In genomic region chr2:23068894-23069744, GRCm38 (mm10) we compare ENCODE assay signal across 8 mouse cellular contexts. TPM values are rescaled to one million over a fixed set of nuclear protein-coding genes. Genes with fewer than 3 reads are reported as not detected.
DNase-seq lines count a peak whose midpoint lies in the region; ATAC-seq lines count a peak whose summit lies in the region.

No protein-coding gene starts in this region.

- no peaks in the 10 kb centered on the region for H3K27me3 ChIP-seq in intestine, embryonic 14.5 days (replicated peaks; ENCODE audit: control insufficient read depth, insufficient read depth, low read length)

- 0 out of 2 replicates have a peak, but pooled peaks cover 6% of the 10 kb centered on the region for H3K36me3 ChIP-seq in intestine, embryonic 14.5 days (ENCODE audit: control insufficient read depth, insufficient read depth, low read length)

- peak overlapping the region; percentile 95 for H3K4me2 ChIP-seq in intestine, embryonic 14.5 days (ENCODE audit: low read length)

- no peaks in the 10 kb centered on the region for H3K4me1 ChIP-seq in intestine, embryonic 14.5 days (replicated peaks; ENCODE audit: control insufficient read depth, insufficient read depth, low read length)

- H3K9ac ChIP-seq in intestine, embryonic 14.5 days (ENCODE audit: low read length) = peak overlapping the region; percentile 74

- peak overlapping the region; percentile 67 for H3K4me3 ChIP-seq in intestine, embryonic 14.5 days (ENCODE audit: low read depth, low read length)

- peak overlapping the region; percentile 94 for H3K27ac ChIP-seq in intestine, embryonic 14.5 days (ENCODE audit: low read depth)

- under 1% methylated on average over 50 of the region's 50 CpGs for WGBS in intestine, embryonic 14.5 days

- peak; percentile 90 for ATAC-seq in intestine, embryonic 14.5 days (replicated peaks; ENCODE audit: low FRiP score, low TSS enrichment, low read depth)

- DNase-seq in adrenal gland, adult (ENCODE audit: inconsistent age in 2 of 2, low spot score in 1 of 2) = peak; percentile 96 to 99
- DNase-seq in embryo, embryonic 10.5 days (ENCODE audit: low spot score) = peak; percentile 93
- peak; percentile 92 for DNase-seq in gastrocnemius, postnatal 25 days
- peak; percentile 96 for DNase-seq in intestine, embryonic 14.5 days (ENCODE audit: low spot score)
- peak; percentile 94 for DNase-seq in left cerebral cortex, postnatal 14 days (ENCODE audit: low spot score in 2 of 2)
- DNase-seq in mesoderm, embryonic 11.5 days (ENCODE audit: low read depth, low spot score) = peak; percentile 92
- DNase-seq in right cerebral cortex, postnatal 36 days (ENCODE audit: low spot score in 2 of 2) = peak; percentile 93 to 95
- peak; percentile 94 for DNase-seq in yolk sac, embryonic 10.5 days (ENCODE audit: low spot score)

- intact Hi-C loops in left cerebral cortex, postnatal 14 days (cut with DNase I) = loop anchor here (1.0 to 2.0 kb wide), 2 partner anchors 29 to 174 kb away; partner anchors contain the start of genes Abi1 and Pdss1

- H3K9me3 ChIP-seq in intestine, embryonic 14.5 days (ENCODE audit: control insufficient read depth, low read length) = no peaks in the 10 kb centered on the region

RNA-seq across cellular contexts. Expression of gene Acbd5, which starts 1.2 kb away (rescaled TPM):
- total RNA-seq in gastrocnemius, postnatal 25 days (2021) = 10 to 100 TPM; 24.9 to 26.3 TPM
- polyA plus RNA-seq in intestine, embryonic 14.5 days (2014; fragmentation: Nextera tagmentation; extraction: Ambion mirVana) = 23.7 and 24.2 TPM in 2 replicates
- 10 to 100 TPM; 72.0 to 74.9 TPM for total RNA-seq in left cerebral cortex, postnatal 14 days (2021)

RNA-seq across cellular contexts. Expression of gene Abi1, which starts 29.1 kb away (rescaled TPM):
- total RNA-seq in gastrocnemius, postnatal 25 days (2021) = 10 to 100 TPM; 15.2 to 16.0 TPM
- 42.8 and 49.3 TPM in 2 replicates for polyA plus RNA-seq in intestine, embryonic 14.5 days (2014; fragmentation: Nextera tagmentation; extraction: Ambion mirVana)
- 100 to 1,000 TPM; 137 to 140 TPM for total RNA-seq in left cerebral cortex, postnatal 14 days (2021)

Comparison
In these comparisons a context has a peak if more than half of its experiments do, and no peak if none do; other contexts are left out.
1. Peak in every context shown above with its lines: DNase-seq, ATAC-seq, H3K4me3 ChIP-seq and H3K27ac ChIP-seq.
2. RNA of gene Abi1, which starts 29.1 kb away (total RNA-seq): 137 to 140 TPM in left cerebral cortex, postnatal 14 days; 15.2 to 16.0 TPM in gastrocnemius, postnatal 25 days; every median in the first group is over 4 times any median in the second.